Mouse (Mus musculus) urinary bladder, postnatal 0 days (tissue): ENCODE measurements around the gene Gm13103. TPM values are rescaled to one million over a fixed set of nuclear protein-coding genes. Genes with fewer than 3 reads are reported as not detected.

Experiments
- polyA plus RNA-seq: library from polyadenylated mRNA; unstranded; fragments of >200 nt; fragmentation: Nextera tagmentation; extraction: Ambion mirVana; gene quantifications from 2 replicates; pipeline ENCODE4 v1.2.1, GENCODE M21; 2015

Gm13103 gene
- not detected in 2 replicates for polyA plus RNA-seq

DNA sequence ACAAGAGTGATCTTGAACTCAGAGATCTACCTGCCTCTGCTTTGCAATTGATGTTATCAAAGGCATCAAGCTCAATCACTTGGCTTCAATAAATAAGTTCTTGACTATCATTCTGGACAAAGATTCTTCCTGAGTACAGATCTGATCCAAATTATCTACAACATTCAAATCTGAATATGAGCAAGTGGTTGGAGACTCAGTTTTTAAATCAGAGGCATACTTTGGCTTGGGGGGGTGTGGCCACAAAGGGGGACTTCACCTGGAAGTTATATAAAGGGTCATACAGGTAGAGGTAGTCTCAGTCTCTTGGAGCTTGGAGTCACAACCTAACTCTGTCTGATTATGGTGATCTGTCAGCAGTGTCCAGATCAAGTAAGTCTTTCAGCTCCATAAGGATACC, at the start of gene Gm13103:
Gene Gm13103 (plus strand): TSS at position 301 of the 400 bp plus-strand sequence.

DNA sequence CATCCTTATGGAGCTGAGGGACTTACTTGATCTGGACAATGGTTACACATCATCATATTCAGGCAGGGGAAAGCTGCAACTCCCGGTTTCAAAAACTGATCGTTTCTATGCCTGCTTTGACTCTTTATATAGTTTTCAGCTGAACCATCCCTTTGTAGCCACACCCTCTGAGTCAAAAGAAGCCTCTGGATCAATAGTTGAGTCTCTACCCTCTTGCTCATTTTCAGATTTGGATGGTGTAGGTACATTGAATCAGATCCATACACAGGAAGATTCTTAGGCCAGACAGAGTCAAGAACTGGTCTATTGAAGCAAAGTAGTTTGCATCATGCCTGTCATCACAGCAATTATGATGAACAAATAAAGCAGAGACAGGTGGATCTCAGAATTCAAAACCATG, 30.3 kb upstream of the Gm13103 start, which contains the start of gene Gm13084:
Gene Gm13084 (minus strand): TSS at position 101 of the 400 bp plus-strand sequence.

GRCm38 (mm10) chr4:143900280-143900679, 54.0 kb downstream of the Gm13103 start, which contains the start of gene Pramef6:
TSS of gene Pramef6 (minus strand) at chr4:143900380.

Other genes with a start within 250 kb of the Gm13103 start
- not detected in 2 replicates for gene Gm13083, start 231.5 kb upstream of the Gm13103 start, polyA plus RNA-seq
- gene Gm13088, start 189.3 kb upstream of the Gm13103 start, polyA plus RNA-seq: not detected in 2 replicates
- not detected in 2 replicates for gene Gm13089, start 143.8 kb upstream of the Gm13103 start, polyA plus RNA-seq
- not detected in 2 replicates for gene Gm13078, start 127.0 kb upstream of the Gm13103 start, polyA plus RNA-seq
- gene Gm13023, start 57.1 kb upstream of the Gm13103 start, polyA plus RNA-seq: not detected in 2 replicates
- not detected in 2 replicates for gene Gm13084, start 30.4 kb upstream of the Gm13103 start, polyA plus RNA-seq
- gene Pramef6, start 53.9 kb downstream of the Gm13103 start, polyA plus RNA-seq: not detected in 2 replicates
- not detected in 2 replicates for gene Pramef25, start 104.5 kb downstream of the Gm13103 start, polyA plus RNA-seq
- not detected in 2 replicates for gene Gm13101, start 120.5 kb downstream of the Gm13103 start, polyA plus RNA-seq
- not detected in 2 replicates for gene Pramef17, start 147.9 kb downstream of the Gm13103 start, polyA plus RNA-seq
- gene Pramel4, start 212.6 kb downstream of the Gm13103 start, polyA plus RNA-seq: not detected in 2 replicates